In genomic region chr11:94547271-94547670, GRCm38 (mm10) we compare ENCODE assay signal across 15 mouse cellular contexts.
"Had no signal": no experiment of that assay in that cellular context is flagged by ENCODE, and none has a peak within 500 bp of the region (broad histone marks: within the 10 kb centered on the region; RNA-seq: fewer than 3 reads in every experiment).

No protein-coding gene starts in this region.

- ATAC-seq: hindbrain, postnatal 0 days; intestine, embryonic 16.5 days; liver, embryonic 12.5 days had no signal

- DNase-seq: gastrocnemius, postnatal 14 days; gastrocnemius, postnatal 36 days; heart, adult 2 months; heart, postnatal 14 days; heart, postnatal 36 days; kidney, adult 11 months; kidney, adult 9 months; kidney, postnatal 14 days; kidney, postnatal 36 days; layer of hippocampus, adult 9-11 months; layer of hippocampus, postnatal 36 days; left cerebral cortex, postnatal 4 days had no signal
